Mouse (Mus musculus) mature B cell (primary cell): ENCODE results near the gene Ltb4r1.

Source experiments
- in situ Hi-C: fragments of 300-500 bp; cut with MboI; formaldehyde crosslinking; loops from 2 replicates; pipeline ENCODE4 v1.14.3; 2019

Gene Ltb4r1

DNA sequence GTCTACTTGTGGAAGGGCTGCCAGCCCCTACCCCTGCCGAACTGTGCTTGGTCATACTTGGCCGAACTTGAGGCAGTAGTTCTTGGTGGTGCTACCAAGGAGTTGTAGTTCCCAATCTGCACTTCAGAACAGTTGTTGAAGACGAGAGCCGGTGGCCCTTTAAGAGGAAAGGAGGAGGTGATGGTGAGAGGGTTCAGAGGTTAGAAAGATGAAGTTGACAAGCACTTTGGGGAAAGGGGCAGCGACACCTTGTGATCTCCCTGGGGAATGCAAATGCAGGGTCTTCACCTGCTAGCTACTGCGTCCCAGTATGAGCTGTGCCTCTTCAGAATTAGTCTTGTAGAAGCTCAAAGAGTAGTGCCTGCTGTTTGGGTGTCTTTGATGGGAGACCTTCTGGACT lies 19.4 kb downstream of the Ltb4r1 start:
- in situ Hi-C loops: no loop called here

DNA sequence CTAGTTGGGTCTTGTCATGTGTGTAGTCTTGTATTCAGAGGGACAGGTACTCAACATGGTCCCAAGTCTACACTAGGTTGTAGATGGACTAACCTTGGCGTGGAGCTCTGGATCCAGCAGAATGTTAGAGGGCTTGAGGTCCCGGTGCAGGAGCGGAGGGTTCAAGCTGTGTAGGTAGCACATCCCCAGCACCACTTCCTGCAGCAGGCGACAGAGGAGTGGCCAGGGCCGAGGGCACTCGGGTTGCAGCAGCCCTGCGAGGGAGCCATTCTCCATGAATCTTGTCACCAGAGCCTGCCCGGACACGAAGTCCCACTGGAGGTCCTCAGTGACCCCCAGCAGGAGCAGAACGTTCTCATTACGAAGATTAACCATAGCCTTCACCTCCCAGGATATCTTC lies 22.0 kb downstream of the Ltb4r1 start:
- in situ Hi-C loops: no loop called here

DNA sequence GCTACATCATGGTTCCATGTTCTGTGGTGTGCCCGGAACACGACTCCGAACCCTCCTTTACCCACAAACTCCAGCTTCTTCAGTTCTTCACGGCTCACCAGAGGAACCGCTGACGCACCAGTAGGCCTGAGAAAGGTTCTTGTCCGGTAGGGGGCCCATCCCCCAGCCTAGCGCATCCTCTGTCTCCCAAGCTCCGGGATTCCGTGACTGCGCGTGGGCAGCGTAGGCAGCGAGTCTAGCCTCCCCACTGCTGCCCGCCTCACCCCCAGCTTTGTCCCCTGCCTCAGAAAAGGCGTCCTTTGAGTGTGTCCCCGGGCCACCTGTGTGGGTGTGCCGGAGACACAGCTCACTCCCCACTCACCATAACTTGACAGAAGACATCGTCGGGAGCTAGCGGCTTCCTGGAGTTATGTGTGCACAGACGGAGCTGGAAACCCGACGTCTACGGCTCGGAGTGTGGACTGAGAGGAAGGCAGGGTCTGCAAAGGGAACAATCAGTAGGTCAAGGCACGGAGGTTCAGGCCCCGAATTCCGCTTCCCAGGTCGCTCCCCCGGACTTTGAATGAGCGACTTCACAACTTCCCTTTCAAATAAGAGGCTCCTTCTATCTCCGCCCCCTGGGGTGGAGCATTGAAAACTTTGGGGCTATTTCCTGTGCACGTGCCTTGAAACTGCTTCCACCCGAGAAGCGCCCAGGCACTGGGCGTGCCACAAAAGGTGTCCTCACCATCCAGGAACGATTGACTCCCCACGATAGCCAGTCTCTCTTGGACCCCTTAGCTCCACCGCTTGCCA lies 22.7 kb downstream of the Ltb4r1 start, which contains the start of gene Ripk3:
Gene Ripk3 (minus strand): TSS at position 610 of the 795 bp plus-strand sequence.
- in situ Hi-C loops: no loop called here

DNA sequence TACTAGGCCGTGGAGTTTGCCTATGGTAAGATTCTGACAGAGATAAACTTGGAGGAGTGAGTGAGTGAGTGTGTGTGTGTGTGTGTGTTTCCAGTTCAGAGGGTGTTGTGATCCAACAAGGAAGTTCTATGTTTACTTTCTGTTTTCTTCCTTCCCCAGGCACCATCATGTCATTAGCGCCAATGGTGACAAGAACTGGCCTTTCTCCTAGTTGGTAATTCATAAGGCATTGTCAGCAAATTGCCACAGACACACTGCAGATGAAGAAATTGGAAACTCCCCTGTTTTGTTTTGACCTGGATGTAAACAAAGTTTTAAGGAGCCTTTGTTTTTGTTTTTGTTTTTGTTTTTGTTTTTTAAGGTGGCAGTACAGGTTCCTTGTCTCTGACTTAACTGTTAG lies 27.7 kb downstream of the Ltb4r1 start:
- in situ Hi-C loops: no loop called here

DNA sequence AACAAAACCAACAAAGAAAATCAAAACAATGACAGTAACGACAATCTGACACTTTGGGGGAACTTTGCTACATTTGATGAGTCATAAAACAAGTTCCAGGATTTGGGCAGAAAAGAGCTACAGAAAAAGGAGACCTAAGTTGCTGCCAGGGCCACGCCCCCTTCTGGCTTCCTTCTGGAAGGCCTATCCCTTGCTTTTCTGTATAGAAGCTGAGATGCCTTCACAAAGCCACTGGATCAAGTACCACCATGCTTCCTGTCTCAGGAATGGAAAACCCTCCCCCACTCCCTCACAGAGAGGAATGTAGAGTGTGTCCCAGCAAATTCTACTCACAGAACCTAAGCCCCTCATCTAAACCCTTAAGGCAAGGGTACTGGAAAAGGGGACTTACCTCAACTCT lies 28.2 kb downstream of the Ltb4r1 start:
- in situ Hi-C loops: no loop called here

DNA sequence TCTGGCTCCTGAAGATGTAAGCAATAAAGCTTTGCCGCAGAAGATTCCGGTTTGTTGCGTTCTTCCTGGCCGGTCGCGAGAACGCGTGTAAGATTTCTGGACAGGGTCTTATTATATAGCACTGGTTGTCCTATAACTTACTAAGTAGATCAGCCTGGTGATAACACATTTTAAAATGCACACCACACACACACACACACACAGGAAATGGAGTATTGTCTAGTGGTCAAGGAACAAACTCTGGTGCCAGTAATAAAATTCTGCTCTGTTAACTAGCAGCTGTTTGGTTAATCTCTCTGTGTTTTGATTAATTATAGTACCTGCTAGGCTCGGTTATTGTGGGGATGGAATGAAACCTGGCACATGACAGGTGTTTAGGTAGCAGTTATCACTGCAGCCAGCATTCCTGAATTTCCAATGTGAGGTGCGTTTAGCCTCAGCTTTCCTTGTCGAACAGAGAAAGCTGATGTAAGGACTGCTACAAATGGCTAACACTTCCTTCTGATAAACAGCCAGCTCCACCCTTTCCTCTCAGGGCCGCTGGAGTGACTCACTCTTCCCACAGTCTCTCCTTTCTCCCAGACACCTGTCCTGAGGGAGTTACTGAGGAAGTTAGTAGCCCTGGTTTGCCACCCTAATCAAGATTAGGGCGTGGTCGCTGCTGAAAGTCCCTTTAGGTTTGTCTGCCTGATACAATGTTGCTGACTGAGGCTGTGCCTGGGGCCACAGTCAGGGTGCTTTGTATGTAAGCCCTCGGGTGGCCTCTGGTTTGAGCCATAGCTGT lies 29.8 kb downstream of the Ltb4r1 start:
- in situ Hi-C loops: no loop called here

DNA sequence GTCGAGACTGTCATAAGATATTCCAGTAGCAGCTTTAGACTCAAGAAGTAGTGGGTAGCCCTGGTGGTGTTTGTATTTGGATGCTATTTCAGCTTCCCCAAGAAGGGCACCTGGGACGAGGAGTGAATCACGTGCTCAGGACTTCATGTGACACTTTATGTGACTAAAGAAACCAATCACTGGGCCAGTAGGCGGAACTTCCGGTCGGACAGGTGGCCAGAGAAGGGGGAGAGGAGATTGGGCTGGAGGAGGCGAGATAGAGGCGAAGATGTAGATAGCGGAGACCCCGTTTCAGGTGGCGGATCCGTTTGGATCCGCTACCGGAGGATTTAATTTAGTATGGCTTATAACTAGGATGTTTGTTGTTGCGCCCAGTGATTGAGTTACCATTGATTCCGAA lies 49.1 kb downstream of the Ltb4r1 start:
- in situ Hi-C loops: no loop called here

DNA sequence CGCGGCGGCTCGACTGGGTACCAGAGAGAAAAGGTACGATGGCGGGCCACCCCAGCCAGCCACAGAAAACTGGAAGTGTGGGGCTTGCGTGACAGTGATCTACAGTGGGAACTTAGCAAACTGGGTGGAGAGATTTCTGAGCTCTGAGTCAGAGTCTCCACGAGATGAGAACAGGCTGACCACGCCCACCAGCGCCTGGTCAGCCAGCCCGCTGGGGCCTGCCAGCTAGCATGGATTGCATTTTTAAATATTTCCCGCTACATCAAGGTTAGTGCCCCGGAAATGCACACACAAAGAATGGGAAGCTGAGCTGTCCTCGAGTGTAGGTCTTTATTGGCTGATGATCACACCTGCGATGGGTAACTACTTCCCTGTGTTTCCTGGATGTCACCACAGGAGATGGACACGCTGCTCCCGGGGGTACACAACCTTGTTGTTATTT lies 49.6 kb downstream of the Ltb4r1 start:
- in situ Hi-C loops: no loop called here
